Mouse (Mus musculus) heart, embryonic 10.5 days (tissue): ENCODE data around the gene Kdm1b. TPM values are rescaled to one million over a fixed set of nuclear protein-coding genes. Genes with fewer than 3 reads are reported as not detected.

Experiments
- DNase-seq: peaks from one replicate; pipeline ENCODE4 v3.0.0-alpha.2; 2017; ENCODE audit warnings: low spot score
- H3K27ac ChIP-seq: fragments of 300-500 bp; sonication (generic); 2 replicates; pipeline ENCODE4 v1.5.1; 2016; ENCODE audit warnings: mild to moderate bottlenecking
- H3K27me3 ChIP-seq: fragments of 300-500 bp; sonication (generic); 2 replicates; pipeline ENCODE4 v1.6.1; 2016; ENCODE audit warnings: mild to moderate bottlenecking; ENCODE audit not compliant: poor library complexity, insufficient read depth, severe bottlenecking
- H3K36me3 ChIP-seq: fragments of 300-500 bp; sonication (generic); 2 replicates; pipeline ENCODE4 v1.6.1; 2016; ENCODE audit warnings: mild to moderate bottlenecking, moderate library complexity
- H3K4me1 ChIP-seq: fragments of 300-500 bp; sonication (generic); 2 replicates; pipeline ENCODE4 v1.6.1; 2016; ENCODE audit warnings: mild to moderate bottlenecking
- H3K4me3 ChIP-seq: fragments of 300-500 bp; sonication (generic); 2 replicates; pipeline ENCODE4 v1.5.1; 2016; ENCODE audit warnings: mild to moderate bottlenecking, moderate library complexity
- H3K9me3 ChIP-seq: fragments of 300-500 bp; sonication (generic); 2 replicates; pipeline ENCODE4 v1.6.1; 2016; ENCODE audit warnings: mild to moderate bottlenecking, moderate library complexity
- WGBS: fragments of 180-500 bp; shearing (Covaris S2); methylation state at CpG from one replicate; pipeline ENCODE4 v1.1.7; 2016; 5-methylcytosine and 5-hydroxymethylcytosine counted together
- polyA plus RNA-seq: library from polyadenylated mRNA; unstranded; fragments of >200 nt; fragmentation: Nextera tagmentation; extraction: Ambion mirVana; gene quantifications from 2 replicates; pipeline ENCODE4 v1.2.1, GENCODE M21; 2016

The Kdm1b gene
- polyA plus RNA-seq: 7.9 and 9.2 TPM in 2 replicates

DNA sequence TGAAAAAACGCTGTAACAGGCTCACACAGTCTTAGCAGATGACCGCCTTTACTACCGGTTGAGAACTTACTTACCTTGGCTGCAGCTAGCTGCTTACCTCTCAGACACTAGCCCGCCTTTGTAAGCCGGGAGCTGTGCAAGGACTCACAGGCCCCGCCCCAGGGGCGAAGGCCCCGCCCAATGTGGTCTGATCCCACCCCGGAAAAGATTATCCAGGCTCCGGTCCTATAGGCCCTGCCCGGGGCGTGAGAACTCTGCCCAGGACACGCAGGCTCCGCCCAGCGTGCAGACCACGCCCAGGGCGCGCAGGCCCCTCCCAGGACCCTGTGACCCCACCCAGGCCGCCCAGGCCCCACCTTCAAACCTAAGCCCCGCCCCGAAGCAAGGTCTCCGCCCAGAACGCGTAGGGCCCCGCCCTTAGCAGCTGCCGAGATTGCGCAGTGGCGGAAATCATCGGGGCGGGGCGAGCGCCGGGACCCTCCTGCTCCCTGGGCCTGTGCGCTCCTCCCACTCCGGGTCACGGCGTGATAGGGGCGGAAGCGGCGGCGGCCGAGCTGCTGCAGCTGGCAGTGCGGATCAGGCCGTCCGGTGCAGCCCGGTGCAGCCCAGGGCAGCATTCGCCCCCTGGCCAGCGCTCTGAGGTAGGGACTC lies at the start of gene Kdm1b:
Kdm1b (plus strand) TSS at position 470 of the 651 bp plus-strand sequence.
- H3K27me3 ChIP-seq: no peaks in the 10 kb centered on the region
- H3K36me3 ChIP-seq: no peaks in the 10 kb centered on the region

DNA sequence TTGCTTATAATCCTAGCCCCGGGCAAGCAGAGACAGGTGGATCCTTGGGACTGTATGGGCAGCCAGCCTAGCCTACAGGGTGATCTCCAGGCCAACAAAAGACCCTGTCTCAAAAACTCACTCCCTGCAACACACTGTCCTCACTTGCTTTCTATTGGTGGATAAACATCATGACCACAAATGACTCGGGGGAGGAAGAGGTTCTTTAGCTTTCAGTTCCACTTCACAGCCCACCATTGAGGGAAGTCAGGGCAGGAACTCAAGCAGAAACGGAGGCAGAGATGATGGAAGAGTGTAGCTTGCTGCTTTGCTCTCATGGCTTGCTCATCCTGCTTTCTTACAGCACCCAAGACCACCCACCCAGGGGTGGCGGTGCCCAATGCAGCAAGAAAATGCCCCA lies 45.9 kb upstream of the Kdm1b start:
- H3K9me3 ChIP-seq: no peaks in the 10 kb centered on the region
- no peak overlapping the region for H3K27ac ChIP-seq
- DNase-seq: no peak
- no peaks in the 10 kb centered on the region for H3K27me3 ChIP-seq
- H3K4me1 ChIP-seq: no peaks in the 10 kb centered on the region
- no peaks in the 10 kb centered on the region for H3K36me3 ChIP-seq
- no peak overlapping the region for H3K4me3 ChIP-seq
- 73% methylated on average over 4 of the region's 4 CpGs for WGBS

More for the DNA sequence above, at the start of gene Kdm1b:
- no peaks in the 10 kb centered on the region for H3K9me3 ChIP-seq
- peak within 1 kb of the TSS; percentile 89 for H3K27ac ChIP-seq
- WGBS: under 1% methylated on average over 48 of the region's 48 CpGs
- DNase-seq: peak; percentile 100
- H3K4me3 ChIP-seq: peak within 1 kb of the TSS; percentile 96
- peaks cover 19% of the 10 kb centered on the region for H3K4me1 ChIP-seq

DNA sequence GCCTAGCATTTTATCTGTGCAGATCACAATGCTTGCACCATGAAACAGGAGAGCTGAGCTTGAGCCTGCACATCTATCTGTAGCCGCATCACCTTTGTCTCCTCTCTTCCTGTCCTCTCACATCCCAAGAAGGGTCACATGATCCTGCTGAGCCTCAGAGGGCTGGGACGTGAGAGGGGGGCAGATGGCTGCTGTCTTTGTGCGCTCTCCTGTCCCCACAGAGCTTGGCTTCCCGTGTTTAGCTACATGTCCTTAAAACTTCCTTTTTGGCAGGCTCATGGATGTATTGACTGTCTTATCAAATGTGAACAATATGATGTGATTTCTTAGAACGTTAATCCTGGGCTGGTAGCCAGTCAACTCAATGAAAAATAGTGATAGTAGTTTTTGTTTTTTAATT lies 43.8 kb upstream of the Kdm1b start:
- Histone ChIP-seq H3K27me3 (no peaks in the 10 kb centered on the region), H3K4me3 (no peak overlapping the region), H3K9me3 (no peaks in the 10 kb centered on the region), H3K27ac (no peak overlapping the region), H3K4me1 (no peaks in the 10 kb centered on the region), H3K36me3 (no peaks in the 10 kb centered on the region)
- WGBS: 56% methylated on average over 5 of the region's 5 CpGs
- no peak for DNase-seq

DNA sequence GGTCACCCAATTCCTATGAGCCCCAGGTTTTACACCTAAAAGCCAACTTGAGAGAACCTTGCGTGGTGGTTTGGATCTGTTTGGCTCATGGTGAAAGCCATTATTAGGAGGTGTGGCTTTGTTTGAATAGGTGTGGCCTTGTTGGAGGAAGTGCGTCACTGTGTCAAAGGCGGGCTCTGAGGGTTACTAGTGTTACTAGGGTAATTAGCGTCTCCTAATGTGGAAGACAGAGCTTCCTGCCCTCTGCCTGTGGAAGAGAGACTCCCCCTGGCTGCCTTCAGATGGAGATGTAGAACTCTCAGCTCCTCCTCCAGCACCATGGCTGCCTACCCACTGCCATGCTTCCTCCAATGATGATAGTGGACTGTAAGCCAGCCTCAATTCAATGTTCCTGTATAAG lies 41.7 kb upstream of the Kdm1b start:
- Histone ChIP-seq H3K36me3 (no peaks in the 10 kb centered on the region), H3K9me3 (no peaks in the 10 kb centered on the region), H3K4me1 (no peaks in the 10 kb centered on the region), H3K27ac (no peak overlapping the region), H3K4me3 (no peak overlapping the region), H3K27me3 (no peaks in the 10 kb centered on the region)
- DNase-seq: no peak
- WGBS: 83% methylated on average over 4 of the region's 4 CpGs

DNA sequence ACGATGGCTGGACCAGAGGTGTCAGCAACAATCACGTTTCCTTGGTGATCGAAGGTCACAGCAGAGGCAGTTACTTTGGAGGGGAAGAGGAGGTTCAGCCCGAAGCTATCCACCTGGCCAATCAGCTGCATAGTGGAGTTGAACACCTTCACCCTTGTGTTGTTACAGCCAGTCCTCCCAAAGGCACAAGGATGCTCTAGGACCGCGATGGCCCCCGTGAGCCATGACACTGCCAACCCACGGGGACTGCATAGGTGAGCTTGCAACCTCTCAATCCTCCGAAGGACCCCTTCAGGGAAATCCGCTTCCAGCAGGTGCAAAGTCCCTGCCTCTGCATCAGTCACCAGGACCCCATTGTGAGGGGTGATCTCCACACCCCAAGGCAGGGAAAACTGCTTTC lies 29.6 kb upstream of the Kdm1b start:
- no peak for DNase-seq

GRCm38 (mm10) chr13:47014334-47015194 lies 28.7 kb upstream of the Kdm1b start, which contains the start of gene Nhlrc1:
Gene Nhlrc1 (minus strand): TSS chr13:47014850.
- no peak for DNase-seq
- Histone ChIP-seq H3K36me3 (peaks cover 11% of the 10 kb centered on the region; the same call in 1 of the 2 replicates), H3K4me1 (peaks cover 12% of the 10 kb centered on the region), H3K27ac (peak within 1 kb of the TSS; percentile 84), H3K27me3 (peaks cover 27% of the 10 kb centered on the region), H3K9me3 (peaks cover 16% of the 10 kb centered on the region), H3K4me3 (peak within 1 kb of the TSS; percentile 65)
- WGBS: 4% methylated on average over 73 of the region's 73 CpGs

More for the DNA sequence above, 29.6 kb upstream of the Kdm1b start:
- H3K9me3 ChIP-seq: peaks cover 17% of the 10 kb centered on the region
- peaks cover 12% of the 10 kb centered on the region for H3K4me1 ChIP-seq
- H3K27ac ChIP-seq: no peak overlapping the region
- WGBS: 55% methylated on average over 10 of the region's 10 CpGs
- H3K36me3 ChIP-seq: peaks cover 11% of the 10 kb centered on the region; the same call in 1 of the 2 replicates
- H3K4me3 ChIP-seq: peak overlapping the region; percentile 65
- peaks cover 27% of the 10 kb centered on the region for H3K27me3 ChIP-seq

GRCm38 (mm10) chr13:47015195-47015501 lies 28.2 kb upstream of the Kdm1b start:
- H3K4me1 ChIP-seq: peaks cover 12% of the 10 kb centered on the region
- DNase-seq: no peak
- H3K27me3 ChIP-seq: peaks cover 27% of the 10 kb centered on the region
- H3K27ac ChIP-seq: no peak overlapping the region
- H3K9me3 ChIP-seq: peaks cover 11% of the 10 kb centered on the region
- peak overlapping the region; percentile 65 for H3K4me3 ChIP-seq
- H3K36me3 ChIP-seq: peaks cover 7% of the 10 kb centered on the region; the same call in 1 of the 2 replicates
- WGBS: 68% methylated on average over 5 of the region's 5 CpGs

DNA sequence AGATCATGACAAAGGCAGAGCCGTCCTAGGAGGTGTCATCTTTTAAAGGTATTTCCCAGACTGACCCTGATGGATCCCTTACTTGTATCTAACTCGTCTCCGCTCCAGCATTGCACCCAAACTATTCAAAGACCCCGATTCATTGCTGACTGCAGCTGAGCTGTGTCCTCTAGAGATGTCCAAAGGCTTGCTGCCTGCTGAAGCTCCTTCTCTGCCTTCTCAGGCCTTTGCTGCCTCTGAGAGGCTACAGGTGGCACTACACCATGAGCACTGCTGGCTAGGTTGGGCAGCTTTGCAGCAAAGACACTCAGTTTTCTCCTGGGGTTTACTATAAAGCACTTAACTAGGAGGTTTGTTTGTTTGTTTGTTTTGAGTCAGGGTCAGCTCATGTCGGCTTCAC lies 26.0 kb upstream of the Kdm1b start:
- Histone ChIP-seq H3K4me1 (peaks cover 12% of the 10 kb centered on the region), H3K9me3 (no peaks in the 10 kb centered on the region), H3K4me3 (no peak overlapping the region), H3K36me3 (no peaks in the 10 kb centered on the region), H3K27ac (no peak overlapping the region), H3K27me3 (peaks cover 27% of the 10 kb centered on the region)
- 37% methylated on average over 5 of the region's 5 CpGs for WGBS
- DNase-seq: no peak

- H3K27ac ChIP-seq: no peak overlapping the region
- no peaks in the 10 kb centered on the region for H3K9me3 ChIP-seq
- no peak for DNase-seq
- H3K4me1 ChIP-seq: peaks cover 2% of the 10 kb centered on the region
- H3K4me3 ChIP-seq: no peak overlapping the region
- no peaks in the 10 kb centered on the region for H3K36me3 ChIP-seq
- 85% methylated on average over 7 of the region's 7 CpGs for WGBS
- peaks cover 9% of the 10 kb centered on the region; the same call in 1 of the 2 replicates for H3K27me3 ChIP-seq
Measured at GRCm38 (mm10) chr13:47019774-47020173, 23.5 kb upstream of the Kdm1b start.

DNA sequence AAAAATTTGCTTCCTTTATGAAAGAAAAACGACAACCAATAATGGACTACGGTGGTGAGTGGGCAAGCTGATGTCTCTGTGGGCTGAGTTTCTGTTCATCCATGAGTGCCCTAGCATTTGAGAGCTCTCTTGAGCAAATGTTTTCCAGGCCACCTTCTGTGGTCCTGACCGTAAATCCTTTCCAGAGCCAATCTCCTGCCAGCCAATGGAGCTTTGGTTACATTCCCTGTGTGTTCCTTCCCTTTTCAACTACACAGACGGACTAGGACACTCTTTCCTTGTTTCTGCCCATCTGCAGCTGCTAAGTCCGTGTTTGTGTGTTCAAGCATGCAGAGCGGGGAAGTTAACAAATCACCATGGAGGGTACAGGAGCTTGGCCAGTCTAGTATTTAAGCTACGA lies 22.5 kb upstream of the Kdm1b start:
- Histone ChIP-seq H3K4me3 (no peak overlapping the region), H3K36me3 (no peaks in the 10 kb centered on the region), H3K4me1 (no peaks in the 10 kb centered on the region), H3K9me3 (no peaks in the 10 kb centered on the region), H3K27me3 (peaks cover 1% of the 10 kb centered on the region; the same call in 1 of the 2 replicates), H3K27ac (no peak overlapping the region)
- WGBS: 77% methylated on average over 7 of the region's 7 CpGs
- DNase-seq: no peak

- H3K4me3 ChIP-seq: no peak overlapping the region
- peaks cover 8% of the 10 kb centered on the region; the same call in 1 of the 2 replicates for H3K4me1 ChIP-seq
- no peak overlapping the region for H3K27ac ChIP-seq
- H3K9me3 ChIP-seq: no peaks in the 10 kb centered on the region
- 87% methylated on average over 17 of the region's 17 CpGs for WGBS
- no peaks in the 10 kb centered on the region for H3K27me3 ChIP-seq
- H3K36me3 ChIP-seq: no peaks in the 10 kb centered on the region
- DNase-seq: no peak
Measured at GRCm38 (mm10) chr13:47030376-47031107, 12.8 kb upstream of the Kdm1b start.

DNA sequence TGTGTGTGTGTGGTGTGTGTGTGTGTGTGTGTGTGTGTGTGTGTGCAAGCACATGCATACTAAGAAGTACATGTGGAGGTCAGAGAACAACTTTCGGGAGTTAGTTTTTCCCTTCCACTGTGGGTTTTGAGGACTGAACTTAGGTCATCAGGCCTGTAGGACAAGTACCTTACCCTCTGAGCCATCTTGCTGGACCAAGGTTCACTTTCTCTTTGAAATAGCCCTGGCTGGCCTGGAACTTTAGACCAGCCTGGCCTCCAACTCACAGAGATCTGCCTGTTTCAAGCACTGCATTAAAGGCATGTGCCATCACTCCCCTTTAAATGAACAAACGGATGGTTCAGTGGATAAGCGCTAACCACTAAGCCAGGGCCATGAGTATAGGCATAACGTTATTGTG lies 9.7 kb upstream of the Kdm1b start:
- no peak overlapping the region for H3K4me3 ChIP-seq
- DNase-seq: no peak
- WGBS: 84% methylated on average over 4 of the region's 4 CpGs
- no peak overlapping the region for H3K27ac ChIP-seq
- no peaks in the 10 kb centered on the region for H3K27me3 ChIP-seq
- peaks cover 8% of the 10 kb centered on the region; the same call in 1 of the 2 replicates for H3K4me1 ChIP-seq
- no peaks in the 10 kb centered on the region for H3K9me3 ChIP-seq
- H3K36me3 ChIP-seq: no peaks in the 10 kb centered on the region

DNA sequence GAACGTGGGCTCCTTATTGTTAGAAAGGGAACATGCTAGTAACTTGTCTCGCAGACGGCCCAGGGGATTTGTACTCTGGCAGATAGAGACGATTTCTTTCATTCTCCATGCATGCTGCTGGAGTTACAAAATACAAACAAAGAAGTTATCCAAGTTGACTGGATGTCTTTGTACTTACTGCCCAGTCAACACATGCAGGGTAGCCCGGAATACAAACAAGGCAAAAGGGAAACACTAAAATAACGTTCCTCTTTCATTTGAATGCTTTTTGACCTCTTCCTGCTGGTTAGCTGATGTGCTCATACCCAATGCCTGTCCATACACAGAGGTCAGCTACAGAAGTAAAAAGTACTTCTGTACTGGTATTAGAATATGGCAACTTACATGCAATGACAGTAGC lies 5.4 kb upstream of the Kdm1b start:
- no peak overlapping the region for H3K27ac ChIP-seq
- 85% methylated on average over 6 of the region's 6 CpGs for WGBS
- H3K36me3 ChIP-seq: no peaks in the 10 kb centered on the region
- no peak for DNase-seq
- H3K4me1 ChIP-seq: peaks cover 6% of the 10 kb centered on the region
- H3K9me3 ChIP-seq: no peaks in the 10 kb centered on the region
- H3K27me3 ChIP-seq: no peaks in the 10 kb centered on the region
- H3K4me3 ChIP-seq: no peak overlapping the region
